Mouse (Mus musculus): ENCODE measurements around the gene Ccdc187. TPM values are rescaled to one million over a fixed set of nuclear protein-coding genes. Genes with fewer than 3 reads are reported as not detected.

The Ccdc187 gene
- 0.10 and 0.13 TPM in 2 replicates for polyA plus RNA-seq (2015; fragmentation: Nextera tagmentation; extraction: Ambion mirVana)

DNA sequence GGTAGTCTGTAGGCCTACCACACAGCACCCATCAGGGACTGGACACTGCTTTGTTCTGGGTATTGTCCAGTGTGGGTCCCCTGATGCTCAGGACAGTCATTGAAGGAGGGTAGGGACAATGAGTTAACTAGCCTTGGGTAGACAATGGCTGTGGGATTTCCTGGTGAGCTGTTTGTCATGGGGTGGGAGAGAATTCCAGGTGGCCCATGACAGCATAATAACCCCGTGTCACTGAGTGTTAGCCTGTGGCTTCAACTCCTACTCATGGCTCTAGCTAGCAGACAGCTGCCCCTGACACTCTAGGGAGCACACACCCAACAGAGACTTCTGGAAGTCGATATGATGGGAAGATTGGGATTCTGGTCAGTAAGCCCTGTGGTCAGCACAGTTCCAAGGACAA lies at the start of gene Ccdc187:
Gene Ccdc187 (minus strand): TSS at position 101 of the 400 bp plus-strand sequence.
- no peaks in the 10 kb centered on the region for H3K27me3 ChIP-seq (ENCODE audit: control insufficient read depth, insufficient read depth, low read length)
- H3K4me1 ChIP-seq (ENCODE audit: control insufficient read depth, insufficient read depth, low read length) = peaks cover 26% of the 10 kb centered on the region
- H3K9ac ChIP-seq (ENCODE audit: low read length) = no peak within 1 kb of the TSS
- H3K27ac ChIP-seq (ENCODE audit: low read length) = no peak within 1 kb of the TSS
- no peak for ATAC-seq (replicated peaks; ENCODE audit: extremely low read depth, insufficient read depth, low FRiP score)
- 67% methylated on average over 2 of the region's 2 CpGs for WGBS
- no peak within 1 kb of the TSS for H3K4me2 ChIP-seq (ENCODE audit: low read depth, low read length)
- no peak within 1 kb of the TSS for H3K4me3 ChIP-seq (ENCODE audit: low read length)
- no peaks in the 10 kb centered on the region for H3K36me3 ChIP-seq (ENCODE audit: control insufficient read depth, insufficient read depth)
- H3K9me3 ChIP-seq (replicated peaks; ENCODE audit: control insufficient read depth, low read length) = no peaks in the 10 kb centered on the region

DNA sequence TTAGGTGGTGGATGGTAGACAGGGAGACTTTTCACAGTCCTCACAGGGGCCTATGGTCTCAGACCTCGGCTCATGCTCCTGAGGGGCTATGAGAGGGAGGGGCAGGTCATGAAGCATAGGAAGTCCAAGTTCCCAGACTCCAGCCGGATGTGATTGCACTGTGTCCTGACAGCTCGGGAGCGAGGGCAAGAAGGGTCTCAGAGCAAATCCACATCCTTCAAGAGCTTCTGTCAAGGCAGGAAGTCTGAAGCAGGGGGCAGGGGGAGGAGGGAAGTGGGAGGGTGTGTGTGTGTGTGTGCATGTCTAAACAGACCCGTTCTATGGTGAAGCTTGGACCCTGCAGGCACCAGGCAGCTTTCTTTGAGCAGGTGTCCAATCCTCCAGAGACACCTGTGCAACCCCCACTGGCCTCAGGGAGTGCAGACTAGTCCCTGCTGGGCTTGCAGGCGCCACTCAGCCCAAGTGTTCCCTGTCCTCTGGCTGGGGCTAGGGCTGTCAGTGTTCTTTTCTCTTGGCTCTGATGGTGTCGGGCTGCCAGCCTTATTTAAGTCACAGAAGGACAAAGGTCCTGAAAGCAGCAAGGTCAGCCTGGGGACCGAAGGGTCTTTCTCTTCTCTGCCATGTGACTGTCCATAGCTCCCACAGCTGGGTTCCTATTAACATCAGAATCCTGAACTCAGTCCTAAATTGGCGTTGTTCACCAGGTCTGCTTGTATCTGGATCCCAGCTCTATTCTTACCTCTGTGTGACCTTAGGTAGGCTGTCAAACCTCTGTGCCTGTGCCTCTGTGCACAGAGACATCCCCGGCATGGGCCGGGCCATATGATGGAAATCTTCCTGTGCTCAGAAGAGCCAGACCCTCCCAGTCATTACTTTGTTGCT lies 48.5 kb upstream of the Ccdc187 start:
- Histone ChIP-seq H3K36me3 (ENCODE audit: control insufficient read depth, insufficient read depth) (peaks cover 20% of the 10 kb centered on the region), H3K4me1 (ENCODE audit: control insufficient read depth, insufficient read depth, low read length) (peaks cover 48% of the 10 kb centered on the region), H3K27me3 (ENCODE audit: control insufficient read depth, insufficient read depth, low read length) (no peaks in the 10 kb centered on the region), H3K4me2 (ENCODE audit: low read depth, low read length) (peak overlapping the region; percentile 74), H3K9me3 (replicated peaks; ENCODE audit: control insufficient read depth, low read length) (no peaks in the 10 kb centered on the region), H3K4me3 (ENCODE audit: low read length) (no peak overlapping the region), H3K27ac (ENCODE audit: low read length) (peak overlapping the region; percentile 98), H3K9ac (ENCODE audit: low read length) (peak overlapping the region; percentile 32)
- 48% methylated on average over 11 of the region's 11 CpGs for WGBS
- no peak for ATAC-seq (replicated peaks; ENCODE audit: extremely low read depth, insufficient read depth, low FRiP score)

DNA sequence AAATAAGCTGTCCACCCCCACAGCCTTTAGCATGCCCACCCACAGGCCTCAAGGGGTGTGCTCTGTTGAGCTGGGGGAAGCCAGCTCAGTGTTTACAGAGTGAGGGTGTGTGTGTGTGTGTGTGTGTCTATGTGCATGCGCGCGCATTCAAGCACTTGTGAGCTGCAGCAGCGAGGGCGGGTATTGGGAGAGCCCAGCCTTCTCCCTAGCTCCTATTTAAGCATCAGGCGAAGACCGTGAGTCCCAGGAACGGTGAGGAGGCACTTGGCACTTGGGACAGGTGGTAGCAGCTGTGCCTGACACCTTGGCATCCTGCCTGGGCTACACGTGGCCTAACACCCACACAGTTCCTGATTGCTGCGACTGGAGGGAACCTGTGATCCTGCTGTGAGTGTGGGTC lies 47.7 kb upstream of the Ccdc187 start:
- H3K4me1 ChIP-seq (ENCODE audit: control insufficient read depth, insufficient read depth, low read length) = peaks cover 48% of the 10 kb centered on the region
- H3K27ac ChIP-seq (ENCODE audit: low read length) = peak overlapping the region; percentile 98
- no peaks in the 10 kb centered on the region for H3K9me3 ChIP-seq (replicated peaks; ENCODE audit: control insufficient read depth, low read length)
- 20% methylated on average over 10 of the region's 10 CpGs for WGBS
- no peaks in the 10 kb centered on the region for H3K27me3 ChIP-seq (ENCODE audit: control insufficient read depth, insufficient read depth, low read length)
- peak overlapping the region; percentile 80 for H3K9ac ChIP-seq (ENCODE audit: low read length)
- H3K36me3 ChIP-seq (ENCODE audit: control insufficient read depth, insufficient read depth) = peaks cover 20% of the 10 kb centered on the region
- H3K4me2 ChIP-seq (ENCODE audit: low read depth, low read length) = peak overlapping the region; percentile 74
- peak overlapping the region; percentile 52 for H3K4me3 ChIP-seq (ENCODE audit: low read length)
- ATAC-seq (replicated peaks; ENCODE audit: extremely low read depth, insufficient read depth, low FRiP score) = peak; percentile 69

DNA sequence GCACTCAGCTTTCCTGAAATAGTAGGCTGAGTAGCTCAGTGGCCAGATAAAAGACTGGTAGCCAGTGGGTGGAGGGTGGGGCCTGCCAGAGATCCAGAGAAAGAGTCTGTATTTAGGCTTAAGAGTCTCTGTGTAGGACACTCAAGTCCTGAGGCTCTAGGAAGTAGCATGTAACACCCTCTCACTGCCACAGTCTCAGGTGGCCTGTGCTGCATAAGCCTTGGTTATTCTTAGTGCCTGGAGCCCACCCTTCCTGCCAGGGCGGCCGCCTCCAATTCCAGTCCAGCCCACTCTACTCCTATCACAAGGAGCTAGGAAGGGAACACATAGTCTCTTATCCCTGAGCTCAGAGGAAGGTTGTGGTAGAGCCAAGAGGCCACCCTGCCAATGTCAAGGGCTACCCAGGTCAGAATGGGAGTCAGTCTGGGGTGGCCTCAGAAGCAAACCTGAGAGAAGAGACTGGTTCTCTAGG lies 47.2 kb upstream of the Ccdc187 start:
- peak; percentile 43 for ATAC-seq (replicated peaks; ENCODE audit: extremely low read depth, insufficient read depth, low FRiP score)

DNA sequence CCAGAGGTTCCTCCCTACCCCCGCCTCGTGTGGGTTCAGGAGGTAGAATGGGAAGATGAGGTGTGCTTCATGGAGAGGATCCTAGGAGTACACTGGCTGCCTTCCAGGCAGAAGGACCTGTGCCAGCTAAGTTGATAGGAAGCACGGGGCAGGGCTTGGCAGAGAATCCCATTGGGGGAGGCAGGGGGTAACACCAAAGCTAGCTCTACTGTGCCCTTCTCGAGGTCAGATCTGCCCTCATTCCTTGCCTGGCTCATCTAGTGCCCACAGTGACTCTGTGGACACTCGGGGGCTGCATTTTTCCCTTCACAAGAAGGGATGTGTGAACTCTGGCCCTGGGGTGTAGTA lies 44.8 kb upstream of the Ccdc187 start:
- Histone ChIP-seq H3K27ac (ENCODE audit: low read length) (peak overlapping the region; percentile 98), H3K9ac (ENCODE audit: low read length) (peak overlapping the region; percentile 80), H3K9me3 (replicated peaks; ENCODE audit: control insufficient read depth, low read length) (no peaks in the 10 kb centered on the region), H3K4me3 (ENCODE audit: low read length) (peak overlapping the region; percentile 52), H3K27me3 (ENCODE audit: control insufficient read depth, insufficient read depth, low read length) (no peaks in the 10 kb centered on the region), H3K4me1 (ENCODE audit: control insufficient read depth, insufficient read depth, low read length) (peaks cover 48% of the 10 kb centered on the region), H3K36me3 (ENCODE audit: control insufficient read depth, insufficient read depth) (peaks cover 3% of the 10 kb centered on the region; the same call in 1 of the 2 replicates), H3K4me2 (ENCODE audit: low read depth, low read length) (peak overlapping the region; percentile 74)
- ATAC-seq (replicated peaks; ENCODE audit: extremely low read depth, insufficient read depth, low FRiP score) = peak; percentile 70
- WGBS = 37% methylated on average over 5 of the region's 5 CpGs

More for the DNA sequence above, 47.2 kb upstream of the Ccdc187 start:
- Histone ChIP-seq H3K4me2 (ENCODE audit: low read depth, low read length) (peak overlapping the region; percentile 74), H3K9ac (ENCODE audit: low read length) (peak overlapping the region; percentile 80), H3K4me3 (ENCODE audit: low read length) (peak overlapping the region; percentile 52), H3K4me1 (ENCODE audit: control insufficient read depth, insufficient read depth, low read length) (peaks cover 48% of the 10 kb centered on the region), H3K27me3 (ENCODE audit: control insufficient read depth, insufficient read depth, low read length) (no peaks in the 10 kb centered on the region), H3K9me3 (replicated peaks; ENCODE audit: control insufficient read depth, low read length) (no peaks in the 10 kb centered on the region), H3K27ac (ENCODE audit: low read length) (peak overlapping the region; percentile 98), H3K36me3 (ENCODE audit: control insufficient read depth, insufficient read depth) (peaks cover 20% of the 10 kb centered on the region)
- WGBS = 49% methylated on average over 2 of the region's 2 CpGs

DNA sequence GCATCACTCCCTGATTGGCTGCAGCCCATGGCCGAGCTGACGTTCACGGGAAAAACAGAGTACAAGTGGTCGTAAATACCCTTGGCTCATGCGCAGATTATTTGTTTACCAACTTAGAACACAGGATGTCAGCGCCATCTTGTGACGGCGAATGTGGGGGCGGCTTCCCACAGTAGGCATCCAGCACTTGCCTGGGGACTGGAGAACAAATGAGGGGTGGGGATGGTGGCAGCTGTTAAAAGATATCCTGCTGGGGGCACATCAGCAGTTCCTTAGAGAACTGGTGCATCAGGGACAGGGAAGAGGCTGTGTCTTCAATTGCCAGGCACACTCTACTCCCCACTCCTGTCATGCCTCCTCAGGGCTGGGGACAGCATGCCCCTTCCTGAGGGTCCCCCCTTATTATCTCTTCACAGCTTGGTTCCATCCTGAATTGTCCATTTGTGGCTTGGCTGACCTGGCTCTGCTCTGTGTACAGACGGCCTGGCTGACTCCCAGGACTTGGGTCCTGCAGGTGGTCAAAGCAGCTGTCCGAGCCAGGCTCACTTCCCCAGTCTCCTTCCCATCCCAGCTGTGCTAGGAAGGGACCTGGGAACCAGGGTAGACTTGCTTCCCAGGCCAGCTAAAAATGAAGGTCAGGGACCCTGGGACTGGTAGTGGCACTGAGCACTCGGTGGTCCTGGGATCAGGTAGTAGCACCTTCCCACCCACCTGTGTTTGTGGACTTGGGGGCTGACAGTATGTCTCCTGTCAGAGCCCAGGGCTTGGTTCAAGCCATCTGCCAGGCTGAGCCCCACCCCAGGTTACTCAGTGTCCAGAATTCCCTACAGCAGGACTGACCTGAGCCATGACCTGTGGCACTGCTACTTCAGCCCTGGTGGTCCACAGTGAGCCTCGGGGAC lies 44.2 kb upstream of the Ccdc187 start:
- Histone ChIP-seq H3K4me1 (ENCODE audit: control insufficient read depth, insufficient read depth, low read length) (peaks cover 46% of the 10 kb centered on the region), H3K36me3 (ENCODE audit: control insufficient read depth, insufficient read depth) (peaks cover 3% of the 10 kb centered on the region; the same call in 1 of the 2 replicates), H3K4me3 (ENCODE audit: low read length) (no peak overlapping the region), H3K4me2 (ENCODE audit: low read depth, low read length) (peak overlapping the region; percentile 74), H3K9ac (ENCODE audit: low read length) (peak overlapping the region; percentile 80), H3K27me3 (ENCODE audit: control insufficient read depth, insufficient read depth, low read length) (no peaks in the 10 kb centered on the region), H3K27ac (ENCODE audit: low read length) (peak overlapping the region; percentile 98), H3K9me3 (replicated peaks; ENCODE audit: control insufficient read depth, low read length) (no peaks in the 10 kb centered on the region)
- ATAC-seq (replicated peaks; ENCODE audit: extremely low read depth, insufficient read depth, low FRiP score) = no peak
- whole genome bisulfite sequencing = 75% methylated on average over 8 of the region's 13 CpGs

DNA sequence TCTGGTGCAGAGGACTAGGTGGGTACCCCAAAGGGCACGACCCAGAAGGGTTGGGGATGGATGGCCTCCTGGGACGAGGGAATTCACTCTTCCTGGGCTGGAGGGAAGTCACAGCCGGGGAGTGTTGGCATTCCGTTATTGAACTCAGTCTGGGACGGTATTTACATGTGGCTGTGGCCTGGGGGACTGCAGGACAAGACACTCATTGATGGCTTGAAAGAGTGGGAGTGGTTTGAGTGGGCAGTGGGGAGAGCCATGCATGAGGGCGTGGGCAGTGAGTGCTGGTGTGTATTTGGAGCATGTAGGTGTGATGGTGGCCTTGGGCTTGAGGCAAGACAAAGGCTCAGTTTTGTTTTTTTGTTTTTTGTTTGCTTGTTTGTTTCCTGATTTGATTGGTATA lies 36.3 kb upstream of the Ccdc187 start:
- H3K27ac ChIP-seq (ENCODE audit: low read length) = no peak overlapping the region; the same call in 1 of the 2 replicates
- H3K4me2 ChIP-seq (ENCODE audit: low read depth, low read length) = no peak overlapping the region
- H3K4me3 ChIP-seq (ENCODE audit: low read length) = no peak overlapping the region
- no peaks in the 10 kb centered on the region for H3K9me3 ChIP-seq (replicated peaks; ENCODE audit: control insufficient read depth, low read length)
- no peak overlapping the region; the same call in 1 of the 2 replicates for H3K9ac ChIP-seq (ENCODE audit: low read length)
- no peak for ATAC-seq (replicated peaks; ENCODE audit: extremely low read depth, insufficient read depth, low FRiP score)
- WGBS = 76% methylated on average over 6 of the region's 6 CpGs
- H3K36me3 ChIP-seq (ENCODE audit: control insufficient read depth, insufficient read depth) = peaks cover 21% of the 10 kb centered on the region
- H3K27me3 ChIP-seq (ENCODE audit: control insufficient read depth, insufficient read depth, low read length) = no peaks in the 10 kb centered on the region
- H3K4me1 ChIP-seq (ENCODE audit: control insufficient read depth, insufficient read depth, low read length) = peaks cover 15% of the 10 kb centered on the region

DNA sequence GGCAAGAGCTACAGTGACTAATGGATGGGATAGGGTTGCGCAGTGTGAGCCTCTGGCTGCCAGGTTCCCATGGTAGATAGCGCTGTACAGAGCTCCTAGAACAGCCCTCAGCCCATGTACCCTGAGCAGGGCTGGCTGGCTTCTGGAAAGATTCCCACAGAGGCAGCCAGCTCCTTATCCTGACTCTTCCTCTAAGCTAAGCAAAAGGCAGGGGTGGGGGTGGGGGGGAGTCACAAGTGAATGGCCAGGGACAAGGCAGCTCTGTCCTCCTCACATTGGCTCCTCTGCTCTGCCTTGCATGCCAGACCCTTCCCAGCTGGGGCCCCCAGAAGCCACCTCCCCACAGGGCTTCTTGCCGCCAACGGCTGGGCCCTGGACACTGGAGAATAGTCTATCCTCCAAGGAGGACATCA lies 35.7 kb upstream of the Ccdc187 start:
- H3K9me3 ChIP-seq (replicated peaks; ENCODE audit: control insufficient read depth, low read length) = no peaks in the 10 kb centered on the region
- peak overlapping the region; percentile 18 for H3K9ac ChIP-seq (ENCODE audit: low read length)
- no peaks in the 10 kb centered on the region for H3K27me3 ChIP-seq (ENCODE audit: control insufficient read depth, insufficient read depth, low read length)
- no peak overlapping the region for H3K4me3 ChIP-seq (ENCODE audit: low read length)
- H3K4me2 ChIP-seq (ENCODE audit: low read depth, low read length) = no peak overlapping the region
- H3K27ac ChIP-seq (ENCODE audit: low read length) = peak overlapping the region; percentile 82
- H3K4me1 ChIP-seq (ENCODE audit: control insufficient read depth, insufficient read depth, low read length) = peaks cover 22% of the 10 kb centered on the region
- ATAC-seq (replicated peaks; ENCODE audit: extremely low read depth, insufficient read depth, low FRiP score) = peak; percentile 51; the same call in 1 of the 2 replicates
- WGBS = 74% methylated on average over 4 of the region's 4 CpGs
- peaks cover 21% of the 10 kb centered on the region for H3K36me3 ChIP-seq (ENCODE audit: control insufficient read depth, insufficient read depth)
